Mouse (Mus musculus): Measurements from ENCODE around the gene Ttll12.

Ttll12 gene

GRCm38 (mm10) chr15:83594513-83595363 is at the start of gene Ttll12:
Ttll12 (minus strand) TSS chr15:83595157.
- peak; percentile 86 for DNase-seq (ENCODE audit: low spot score)

DNA sequence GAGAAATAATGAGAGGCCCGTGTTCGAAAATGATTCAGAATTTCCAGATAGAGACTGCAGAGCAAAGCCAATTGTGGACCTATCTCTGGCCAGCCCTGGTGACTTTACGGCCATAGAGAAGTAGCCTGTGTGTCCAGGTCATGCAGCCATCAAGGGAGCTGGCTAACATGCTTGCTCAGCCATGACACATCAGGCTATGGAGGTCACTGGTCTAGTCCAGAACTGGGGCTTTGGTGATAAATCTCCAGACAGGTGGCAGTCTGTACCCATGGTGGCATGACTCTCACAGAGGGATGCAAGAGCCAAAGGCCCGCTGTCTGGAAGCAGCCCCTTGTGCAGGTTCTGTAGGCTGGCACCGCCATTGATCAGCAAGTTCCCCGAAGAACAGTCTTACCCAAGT is 47.6 kb upstream of the Ttll12 start:
- no peak for DNase-seq (ENCODE audit: low spot score)

DNA sequence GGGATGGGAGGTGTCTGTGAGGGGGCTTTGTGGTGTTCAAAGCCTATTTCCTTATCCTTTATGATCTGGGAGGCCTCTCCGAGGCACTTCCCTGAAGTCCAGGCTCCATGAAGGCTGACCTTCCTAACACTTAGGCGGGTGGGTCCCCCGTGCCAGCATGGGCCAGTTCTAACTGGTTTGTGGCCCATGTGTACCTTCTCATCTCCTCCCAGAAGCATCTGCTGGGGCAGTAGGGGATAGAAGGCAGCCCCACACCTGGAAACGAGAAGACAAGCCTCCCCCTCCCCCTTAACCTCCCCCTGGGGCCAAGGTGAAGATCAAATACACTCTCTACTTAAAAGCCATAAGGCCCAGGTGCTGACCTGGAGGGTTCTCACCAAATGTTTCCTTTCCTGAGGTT is 45.3 kb upstream of the Ttll12 start:
- DNase-seq (ENCODE audit: low spot score), result no peak

DNA sequence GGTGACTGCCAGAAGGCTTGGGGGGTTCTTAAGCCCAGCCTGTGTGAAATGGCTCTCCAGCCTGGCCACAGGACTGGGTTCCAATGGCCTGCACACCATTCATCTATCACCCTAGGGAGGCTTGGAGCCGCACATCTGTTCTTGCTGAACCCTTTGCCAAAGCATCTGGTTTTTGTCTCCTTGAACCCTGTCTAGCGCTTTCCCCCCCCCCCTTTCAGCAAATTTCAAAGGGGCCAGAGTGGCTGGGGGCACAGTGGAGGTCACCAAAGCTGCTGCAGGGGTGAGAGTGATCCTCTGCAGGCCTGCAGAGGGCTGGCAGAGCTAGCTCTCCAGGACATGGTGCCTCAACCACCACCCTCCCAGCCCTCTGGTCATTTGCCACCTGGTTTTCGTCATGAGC is 44.2 kb upstream of the Ttll12 start:
- DNase-seq (ENCODE audit: low spot score), result no peak

DNA sequence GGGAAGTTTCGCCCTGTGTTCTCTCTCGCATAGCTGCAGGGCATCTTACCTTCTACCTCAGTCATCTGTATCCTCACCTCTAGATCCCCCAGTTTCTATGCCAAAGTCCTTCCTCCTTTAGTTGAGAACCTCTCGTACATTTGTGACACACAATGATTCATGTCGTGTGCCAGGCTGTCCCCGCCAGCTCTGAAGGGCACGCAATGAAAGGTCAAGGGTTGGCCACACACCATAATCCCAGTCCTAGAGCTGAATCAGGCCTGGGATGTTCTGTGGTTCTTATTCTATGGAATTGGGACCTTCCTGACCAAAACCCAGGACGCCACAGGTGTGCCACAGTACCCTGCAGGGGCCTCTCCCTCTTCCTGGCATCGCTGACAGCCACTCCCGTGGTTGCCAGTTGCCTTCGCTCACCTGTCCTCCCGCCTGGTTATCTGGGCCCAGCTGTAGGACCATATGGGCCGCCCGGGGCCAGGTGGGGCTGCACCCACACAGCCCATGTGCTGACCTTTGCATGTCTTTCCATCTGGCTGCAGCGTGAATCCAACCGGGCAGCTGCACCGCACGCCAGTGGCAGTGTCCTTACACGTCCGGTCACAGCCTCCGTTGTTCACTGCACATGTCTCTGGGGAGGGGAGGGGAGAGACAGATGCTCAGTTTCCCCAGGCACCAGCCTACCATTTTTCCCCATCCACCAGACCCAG is 43.4 kb upstream of the Ttll12 start:
- no peak for DNase-seq (ENCODE audit: low spot score)

DNA sequence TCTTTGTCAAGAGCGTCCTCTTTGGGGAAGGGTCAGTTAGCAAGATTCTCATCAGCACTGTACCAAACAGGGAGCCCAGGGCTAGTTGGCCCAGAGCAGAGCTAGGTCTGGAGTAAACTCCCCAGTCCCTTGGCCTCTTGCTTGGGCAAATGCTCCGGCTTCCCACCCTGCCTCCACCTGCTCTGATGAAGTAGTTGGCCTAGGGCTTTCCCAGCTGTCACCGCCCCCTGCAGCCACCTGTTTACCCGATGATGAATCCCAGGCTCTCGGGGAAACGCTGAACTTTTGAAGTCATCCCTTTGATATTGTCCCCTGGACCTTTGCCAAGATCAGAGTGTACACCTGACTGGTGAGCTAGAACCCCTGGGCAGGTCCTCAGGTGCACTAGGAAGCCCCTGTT is 41.8 kb upstream of the Ttll12 start:
- no peak for DNase-seq (ENCODE audit: low spot score)

GRCm38 (mm10) chr15:83635251-83635650 is 40.3 kb upstream of the Ttll12 start:
- DNase-seq (ENCODE audit: low spot score), result no peak

- DNase-seq (ENCODE audit: low spot score), result no peak
Observed at GRCm38 (mm10) chr15:83634076-83634475, 39.1 kb upstream of the Ttll12 start.

DNA sequence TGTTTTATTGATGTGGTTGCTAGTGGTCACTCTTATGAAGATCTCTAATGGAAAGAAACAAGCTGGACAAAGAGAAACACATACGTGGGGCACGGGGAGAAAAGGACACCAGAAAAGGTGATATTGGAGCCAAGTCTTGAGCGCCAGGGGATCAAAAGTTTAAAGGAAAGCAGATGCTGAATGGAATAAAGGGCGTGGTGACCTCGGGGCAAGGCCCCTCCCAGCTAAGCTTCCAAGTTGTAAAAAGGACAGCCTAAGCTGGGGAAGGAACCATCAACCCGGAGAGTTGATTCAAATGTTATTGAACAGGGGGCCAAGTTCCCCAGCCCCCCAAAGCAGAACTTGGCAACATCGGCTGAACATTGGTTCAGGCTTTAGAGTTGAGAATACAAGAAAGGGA is 36.1 kb upstream of the Ttll12 start:
- DNase-seq (ENCODE audit: low spot score), result no peak

GRCm38 (mm10) chr15:83629716-83630115 is 34.8 kb upstream of the Ttll12 start:
- DNase-seq (ENCODE audit: low spot score), result no peak

DNA sequence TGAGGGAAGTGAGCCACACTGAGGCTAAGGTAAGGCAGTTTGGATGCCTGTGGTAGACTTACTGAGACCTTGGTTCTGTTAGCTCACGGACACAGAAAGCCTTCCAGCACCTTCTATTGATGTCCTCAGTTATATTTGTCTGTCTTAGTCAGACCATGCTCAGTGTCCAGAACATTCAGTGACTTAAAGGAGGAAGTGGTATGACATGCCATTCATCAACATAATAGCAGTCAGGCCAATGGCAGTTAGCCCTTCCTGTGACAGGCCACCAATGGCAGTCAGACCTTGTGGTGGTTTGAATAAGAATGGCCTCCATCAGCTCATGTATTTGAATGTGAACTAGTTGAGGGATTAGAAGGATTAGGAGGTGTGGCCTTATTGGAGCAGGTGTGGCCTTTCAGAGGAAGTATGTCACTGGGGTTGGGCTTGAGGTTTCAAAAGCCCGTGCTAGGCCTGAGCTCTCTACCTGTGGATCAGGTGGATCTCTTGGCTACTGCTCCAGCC is 31.2 kb upstream of the Ttll12 start:
- DNase-seq (ENCODE audit: low spot score), result no peak

GRCm38 (mm10) chr15:83615245-83615644 is 20.3 kb upstream of the Ttll12 start:
- DNase-seq (ENCODE audit: low spot score), result peak; percentile 42

- DNase-seq (ENCODE audit: low spot score), result peak; percentile 48
Observed at GRCm38 (mm10) chr15:83607115-83607802, 12.3 kb upstream of the Ttll12 start.

GRCm38 (mm10) chr15:83606700-83607099 is 11.7 kb upstream of the Ttll12 start:
- DNase-seq (ENCODE audit: low spot score), result no peak

DNA sequence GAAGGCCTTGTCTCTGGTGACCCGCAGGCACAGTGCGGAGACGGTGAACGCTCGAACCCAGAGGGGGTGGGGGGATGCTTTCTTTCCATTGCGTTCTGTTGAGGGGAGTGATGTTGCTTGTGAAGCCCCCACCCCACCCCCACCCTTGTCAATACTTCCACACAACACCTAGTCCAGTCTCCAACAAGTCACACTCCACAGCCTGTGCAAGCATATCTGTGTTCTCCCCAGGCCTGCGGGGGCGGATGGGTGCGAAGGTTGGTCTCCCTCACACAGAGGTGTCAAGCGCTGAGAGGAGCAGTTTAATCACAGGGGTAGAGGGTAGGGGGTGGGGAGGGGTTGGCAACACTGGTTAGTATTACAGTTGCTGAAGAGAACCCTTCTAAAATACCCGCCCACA is 11.3 kb upstream of the Ttll12 start:
- no peak for DNase-seq (ENCODE audit: low spot score)

DNA sequence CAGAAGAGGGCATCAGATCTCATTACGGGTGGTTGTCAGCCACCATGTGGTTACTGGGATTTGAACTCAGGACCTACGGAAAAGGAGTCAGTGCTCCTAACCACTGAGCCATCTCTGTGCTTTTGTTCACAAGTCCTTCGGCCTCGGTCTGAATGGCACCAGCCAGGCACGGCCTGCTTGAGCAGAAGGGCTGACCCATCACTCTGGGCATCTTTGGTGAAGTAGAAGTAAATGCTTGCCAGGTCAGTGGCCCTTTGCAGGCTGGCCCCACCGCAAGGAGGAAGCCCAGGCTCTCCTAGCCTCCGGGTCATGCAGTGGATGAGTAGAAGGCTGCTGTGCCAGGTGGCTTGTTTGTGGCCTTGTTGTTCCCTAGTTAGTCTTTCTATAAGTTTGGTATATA is 8.5 kb upstream of the Ttll12 start:
- DNase-seq (ENCODE audit: low spot score), result no peak

- no peak for DNase-seq (ENCODE audit: low spot score)
Observed at GRCm38 (mm10) chr15:83603046-83603396, 8.1 kb upstream of the Ttll12 start.

DNA sequence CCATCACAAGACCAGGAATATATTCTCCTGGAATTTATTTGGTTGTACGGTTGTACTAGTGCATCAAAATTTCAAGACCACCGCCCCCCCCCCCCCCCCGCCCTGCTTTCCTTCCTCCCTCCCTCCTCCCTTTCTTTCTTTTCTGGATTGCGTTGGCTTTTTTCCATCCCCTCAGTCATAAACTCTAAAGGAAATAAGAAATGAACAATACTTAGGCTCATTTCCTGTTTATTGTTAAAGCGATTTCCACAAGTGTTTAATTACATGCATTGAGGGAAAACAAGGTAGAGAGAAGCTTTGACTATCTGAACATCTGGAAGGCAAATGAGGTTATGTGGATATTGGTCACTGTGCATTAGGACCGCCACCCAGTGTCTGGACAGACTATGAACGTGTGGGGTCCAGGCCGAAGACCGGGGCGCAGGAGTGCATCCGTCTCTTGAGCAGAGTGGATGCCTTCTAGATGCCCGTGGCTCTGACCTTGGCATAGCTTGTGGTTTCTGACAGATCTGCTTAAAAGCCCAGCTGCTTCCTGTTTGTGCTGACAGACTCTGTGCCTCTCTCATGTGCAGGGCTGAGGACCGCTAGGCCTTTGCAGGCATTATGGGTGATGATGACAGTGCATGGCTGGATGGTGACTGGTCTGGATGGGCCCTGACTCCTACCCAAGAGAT is 7.6 kb upstream of the Ttll12 start:
- DNase-seq (ENCODE audit: low spot score), result no peak

DNA sequence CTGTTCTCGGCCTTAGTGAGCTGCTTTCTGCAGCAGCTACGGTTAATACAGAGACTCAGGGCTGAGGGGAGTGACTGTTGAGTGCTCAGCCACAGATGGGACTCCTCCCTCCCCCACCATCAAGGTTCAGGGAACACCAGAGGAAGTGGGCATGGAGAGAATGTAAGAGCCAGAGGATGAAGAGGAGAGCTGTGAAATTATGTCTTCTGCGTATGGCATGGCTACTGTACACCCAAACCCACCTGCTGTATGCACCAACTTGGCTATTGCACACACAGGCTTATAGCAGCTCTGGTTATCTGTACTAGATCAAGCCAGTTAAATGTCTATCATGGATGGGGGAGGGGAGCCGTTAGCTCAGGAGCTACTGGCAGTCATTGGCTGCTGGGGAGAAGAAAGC is 6.2 kb upstream of the Ttll12 start:
- DNase-seq (ENCODE audit: low spot score), result no peak

- no peak for DNase-seq (ENCODE audit: low spot score)
Observed at GRCm38 (mm10) chr15:83596833-83597232, 1.9 kb upstream of the Ttll12 start.

GRCm38 (mm10) chr15:83595364-83595711 is 381 bp upstream of the Ttll12 start:
- no peak for DNase-seq (ENCODE audit: low spot score)
